Mouse (Mus musculus): ENCODE measurements around the gene Mthfd1l. TPM values are rescaled to one million over a fixed set of nuclear protein-coding genes. Genes with fewer than 3 reads are reported as not detected.
A peak's percentile ranks its signal among the peaks of the same experiment; 100 is the strongest.

The Mthfd1l gene
- polyA plus RNA-seq, 1 experiment from 2014 or later = 18.5 TPM

DNA sequence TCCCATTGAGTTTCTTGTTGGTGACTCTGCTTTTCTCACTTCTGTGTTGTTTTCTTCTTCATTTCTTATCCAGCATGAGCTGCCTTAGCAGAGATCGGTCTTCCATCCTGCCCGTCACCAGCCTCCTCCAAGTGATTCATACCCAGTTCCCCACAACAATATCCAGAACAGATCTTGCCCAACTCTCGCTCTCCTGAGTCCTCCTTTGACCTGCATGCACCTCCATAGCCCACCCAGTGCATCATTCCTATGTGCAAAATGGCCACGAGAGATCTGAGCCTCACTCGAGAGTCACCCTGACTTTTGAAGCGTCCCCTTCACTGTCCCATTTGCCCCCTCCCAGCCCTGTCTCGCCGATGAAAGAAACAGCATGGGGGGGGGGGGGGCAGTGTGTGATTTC is 120.1 kb downstream of the Mthfd1l start:
- Histone ChIP-seq H3K9ac (ENCODE audit: low read depth, low read length) (no peak overlapping the region), H3K36me3 (ENCODE audit: control insufficient read depth, insufficient read depth) (peaks cover 5% of the 10 kb centered on the region; the same call in 1 of the 2 replicates), H3K9me3 (replicated peaks; ENCODE audit: control insufficient read depth, low read length) (no peaks in the 10 kb centered on the region), H3K4me1 (ENCODE audit: control insufficient read depth, low read depth, low read length) (no peaks in the 10 kb centered on the region), H3K27ac (ENCODE audit: low read length) (no peak overlapping the region), H3K4me2 (ENCODE audit: low read depth, low read length) (no peak overlapping the region), H3K4me3 (ENCODE audit: low read depth, low read length) (no peak overlapping the region), H3K27me3 (ENCODE audit: control insufficient read depth, insufficient read depth, low read depth, low read length) (no peaks in the 10 kb centered on the region)
- ATAC-seq (ENCODE audit: low read depth) = no peak
- 84% methylated on average over 8 of the region's 8 CpGs for WGBS (ENCODE audit: insufficient replicate concordance)

DNA sequence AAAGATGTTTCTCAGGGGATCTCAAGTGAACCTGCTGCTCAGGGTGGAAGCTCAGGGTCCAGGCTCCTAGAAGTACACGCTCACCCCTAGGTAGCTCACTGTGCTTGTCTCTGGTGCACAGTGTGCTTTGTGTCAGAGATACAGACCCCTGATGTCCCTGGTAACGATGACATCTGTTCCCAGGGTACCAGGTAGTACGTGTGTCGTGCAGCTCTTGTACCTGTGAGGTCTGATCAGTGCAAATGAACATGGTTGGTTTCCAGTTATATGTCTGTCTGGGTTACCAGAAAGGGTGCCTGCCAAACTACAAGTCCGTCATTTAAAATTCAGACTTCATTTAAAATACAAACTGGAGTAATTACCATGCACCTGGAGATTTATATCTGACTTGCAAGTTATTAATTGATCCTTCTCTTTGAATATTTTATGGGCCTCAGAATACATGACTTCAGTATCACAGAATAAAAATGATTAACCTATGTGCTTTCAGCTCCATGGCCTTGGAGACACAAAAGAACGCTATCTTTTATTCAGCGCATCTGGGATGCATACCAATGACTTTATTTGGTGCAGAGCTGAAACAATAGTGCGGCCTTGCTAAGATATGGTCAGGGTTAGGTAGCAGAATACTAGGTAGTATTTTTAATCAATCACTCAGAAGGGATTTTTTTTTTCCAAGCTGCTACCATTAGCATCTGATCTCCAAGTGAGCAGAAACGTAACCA is 121.3 kb downstream of the Mthfd1l start:
- WGBS (ENCODE audit: insufficient replicate concordance) = 87% methylated on average over 9 of the region's 9 CpGs
- no peak for ATAC-seq (ENCODE audit: low read depth)
- no peak overlapping the region for H3K27ac ChIP-seq (ENCODE audit: low read length)
- H3K4me3 ChIP-seq (ENCODE audit: low read depth, low read length) = no peak overlapping the region
- H3K9me3 ChIP-seq (replicated peaks; ENCODE audit: control insufficient read depth, low read length) = no peaks in the 10 kb centered on the region
- no peak overlapping the region for H3K4me2 ChIP-seq (ENCODE audit: low read depth, low read length)
- H3K4me1 ChIP-seq (ENCODE audit: control insufficient read depth, low read depth, low read length) = no peaks in the 10 kb centered on the region
- no peaks in the 10 kb centered on the region; the same call in 1 of the 2 replicates for H3K36me3 ChIP-seq (ENCODE audit: control insufficient read depth, insufficient read depth)
- no peaks in the 10 kb centered on the region for H3K27me3 ChIP-seq (ENCODE audit: control insufficient read depth, insufficient read depth, low read depth, low read length)
- H3K9ac ChIP-seq (ENCODE audit: low read depth, low read length) = no peak overlapping the region

DNA sequence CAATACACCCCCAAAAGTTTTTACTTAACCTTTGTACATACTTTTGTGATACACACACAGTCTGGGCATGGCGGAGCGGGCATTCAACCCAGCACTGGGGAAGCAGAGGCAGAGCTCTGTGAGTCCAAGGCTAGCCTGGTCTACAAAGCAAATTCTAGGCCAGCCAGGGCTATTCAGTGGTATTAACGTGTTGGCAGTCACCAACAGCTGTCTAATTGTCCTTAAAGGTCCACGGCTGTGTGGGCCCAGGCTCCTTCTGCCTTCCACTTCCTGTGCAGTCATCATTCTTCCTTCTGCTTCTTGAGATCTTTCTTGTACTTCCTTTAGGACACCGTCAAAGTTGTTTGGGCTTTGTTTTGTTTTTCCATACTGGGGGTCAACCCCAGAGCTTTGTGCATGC is 123.2 kb downstream of the Mthfd1l start:
- no peak overlapping the region for H3K4me2 ChIP-seq (ENCODE audit: low read depth, low read length)
- H3K27ac ChIP-seq (ENCODE audit: low read length) = no peak overlapping the region
- H3K4me1 ChIP-seq (ENCODE audit: control insufficient read depth, low read depth, low read length) = no peaks in the 10 kb centered on the region
- no peak overlapping the region for H3K9ac ChIP-seq (ENCODE audit: low read depth, low read length)
- H3K4me3 ChIP-seq (ENCODE audit: low read depth, low read length) = no peak overlapping the region
- no peaks in the 10 kb centered on the region for H3K27me3 ChIP-seq (ENCODE audit: control insufficient read depth, insufficient read depth, low read depth, low read length)
- H3K36me3 ChIP-seq (ENCODE audit: control insufficient read depth, insufficient read depth) = no peaks in the 10 kb centered on the region; the same call in 1 of the 2 replicates
- H3K9me3 ChIP-seq (replicated peaks; ENCODE audit: control insufficient read depth, low read length) = no peaks in the 10 kb centered on the region
- 49% methylated on average over 5 of the region's 5 CpGs for WGBS (ENCODE audit: insufficient replicate concordance)
- no peak for ATAC-seq (ENCODE audit: low read depth)

DNA sequence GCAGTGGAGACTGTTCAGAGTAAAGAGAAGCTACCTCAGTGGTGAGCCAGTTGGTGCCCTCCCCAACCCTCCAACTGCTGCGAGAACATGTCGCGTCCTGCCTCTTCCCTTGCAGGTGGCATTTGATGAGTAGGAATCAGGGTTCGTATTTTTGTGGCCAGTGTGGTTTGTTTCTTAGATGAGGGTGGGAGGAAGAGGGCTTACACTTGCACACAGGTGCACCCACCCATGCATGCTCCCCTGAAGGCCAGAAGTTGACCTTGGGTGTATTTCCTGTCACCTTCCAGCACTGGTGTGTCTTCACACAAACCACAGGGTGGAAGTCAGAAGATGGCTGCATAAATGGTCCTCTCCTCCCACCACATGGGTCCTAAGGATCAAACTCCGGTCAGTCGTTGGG is 127.1 kb downstream of the Mthfd1l start:
- Histone ChIP-seq H3K27me3 (ENCODE audit: control insufficient read depth, insufficient read depth, low read depth, low read length) (no peaks in the 10 kb centered on the region), H3K9me3 (replicated peaks; ENCODE audit: control insufficient read depth, low read length) (no peaks in the 10 kb centered on the region), H3K27ac (ENCODE audit: low read length) (no peak overlapping the region), H3K4me3 (ENCODE audit: low read depth, low read length) (no peak overlapping the region), H3K9ac (ENCODE audit: low read depth, low read length) (no peak overlapping the region), H3K36me3 (ENCODE audit: control insufficient read depth, insufficient read depth) (peaks cover 5% of the 10 kb centered on the region), H3K4me2 (ENCODE audit: low read depth, low read length) (no peak overlapping the region), H3K4me1 (ENCODE audit: control insufficient read depth, low read depth, low read length) (no peaks in the 10 kb centered on the region)
- 72% methylated on average over 6 of the region's 6 CpGs for WGBS (ENCODE audit: insufficient replicate concordance)
- ATAC-seq (ENCODE audit: low read depth) = no peak; the same call in 1 of the 2 replicates

DNA sequence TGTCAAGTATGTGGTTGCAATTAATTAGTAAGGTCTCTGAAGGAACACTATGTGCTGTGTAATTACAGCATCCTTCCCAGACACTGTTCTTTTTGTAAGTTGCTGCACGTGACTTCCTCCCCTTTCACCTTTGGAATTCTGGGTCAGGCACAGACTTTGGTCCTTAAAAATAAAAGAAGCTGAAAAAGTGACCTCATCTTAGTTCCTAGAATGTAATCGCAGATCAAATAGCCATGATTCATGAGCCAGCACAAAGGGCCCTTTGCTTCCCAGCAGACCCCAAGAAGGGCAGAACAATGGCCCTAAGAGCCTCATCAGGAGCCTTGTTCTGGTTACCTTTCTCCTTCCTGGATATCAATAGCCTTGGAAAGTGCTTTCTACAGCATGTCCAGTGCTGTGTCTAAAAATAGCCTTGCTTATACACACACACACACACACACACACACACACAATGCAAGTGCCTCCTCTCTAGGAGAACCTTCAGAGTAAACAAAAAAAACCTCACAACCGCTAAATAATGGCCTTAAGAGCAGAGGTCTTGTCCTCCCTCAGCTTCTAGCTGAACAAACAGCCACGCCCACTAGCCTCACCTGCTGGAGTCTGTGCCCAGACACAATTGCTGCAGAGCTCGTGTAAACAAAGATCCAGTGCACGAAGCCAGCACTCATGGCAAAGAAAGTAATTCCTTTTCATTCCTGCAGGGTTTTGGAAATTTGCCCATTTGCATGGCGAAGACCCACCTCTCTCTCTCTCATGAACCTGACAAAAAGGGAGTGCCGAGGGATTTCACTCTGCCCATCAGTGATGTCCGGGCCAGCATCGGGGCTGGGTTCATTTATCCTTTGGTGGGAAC is 133.0 kb downstream of the Mthfd1l start:
- Histone ChIP-seq H3K4me1 (ENCODE audit: control insufficient read depth, low read depth, low read length) (no peaks in the 10 kb centered on the region; the same call in 1 of the 2 replicates), H3K4me2 (ENCODE audit: low read depth, low read length) (no peak overlapping the region), H3K9ac (ENCODE audit: low read depth, low read length) (no peak overlapping the region), H3K9me3 (replicated peaks; ENCODE audit: control insufficient read depth, low read length) (no peaks in the 10 kb centered on the region), H3K36me3 (ENCODE audit: control insufficient read depth, insufficient read depth) (peaks cover 10% of the 10 kb centered on the region), H3K4me3 (ENCODE audit: low read depth, low read length) (no peak overlapping the region), H3K27me3 (ENCODE audit: control insufficient read depth, insufficient read depth, low read depth, low read length) (no peaks in the 10 kb centered on the region), H3K27ac (ENCODE audit: low read length) (peak overlapping the region; percentile 30; the same call in 1 of the 2 replicates)
- WGBS (ENCODE audit: insufficient replicate concordance) = 68% methylated on average over 10 of the region's 10 CpGs
- ATAC-seq (ENCODE audit: low read depth) = 0 out of 2 replicates have a peak, but pooled peaks have one; percentile 17

DNA sequence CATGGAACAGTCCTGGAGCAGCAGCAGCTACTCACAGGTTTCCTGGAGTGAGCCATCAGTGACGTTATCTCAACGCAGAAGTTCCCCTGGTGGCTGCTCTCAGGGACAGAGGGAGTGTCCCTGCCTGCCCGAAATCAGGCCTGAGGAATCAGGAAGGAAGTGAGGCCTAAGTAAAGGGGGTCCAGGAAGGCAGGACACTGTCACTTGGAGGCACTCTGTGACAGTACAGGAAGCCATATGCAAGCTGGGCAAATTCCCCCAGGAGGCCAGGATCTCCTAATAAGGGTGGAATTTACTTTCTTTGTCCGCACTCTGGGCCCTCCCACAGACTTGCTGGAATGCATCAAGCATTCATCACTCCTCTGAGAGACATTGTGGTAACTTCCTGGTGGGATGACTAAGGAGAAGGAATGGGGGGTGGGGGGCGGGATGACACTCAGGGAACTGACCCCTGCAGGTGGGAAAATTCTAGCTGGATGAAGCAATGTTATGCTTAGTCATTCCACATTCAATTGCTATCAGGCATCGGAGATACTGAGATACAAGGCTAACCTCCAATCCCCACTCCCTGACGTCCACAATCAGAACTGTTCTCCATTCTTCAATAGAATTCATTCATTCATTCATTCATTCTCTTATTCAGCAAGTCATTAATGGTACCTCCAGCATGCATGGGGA is 134.9 kb downstream of the Mthfd1l start:
- peaks cover 2% of the 10 kb centered on the region for H3K4me1 ChIP-seq (ENCODE audit: control insufficient read depth, low read depth, low read length)
- no peaks in the 10 kb centered on the region for H3K9me3 ChIP-seq (replicated peaks; ENCODE audit: control insufficient read depth, low read length)
- H3K4me2 ChIP-seq (ENCODE audit: low read depth, low read length) = no peak overlapping the region
- WGBS (ENCODE audit: insufficient replicate concordance) = 40% methylated on average over 7 of the region's 7 CpGs
- 0 out of 2 replicates have a peak overlapping the region, but pooled peaks have one; percentile 7 for H3K27ac ChIP-seq (ENCODE audit: low read length)
- peaks cover 10% of the 10 kb centered on the region for H3K36me3 ChIP-seq (ENCODE audit: control insufficient read depth, insufficient read depth)
- H3K9ac ChIP-seq (ENCODE audit: low read depth, low read length) = no peak overlapping the region
- no peak overlapping the region for H3K4me3 ChIP-seq (ENCODE audit: low read depth, low read length)
- H3K27me3 ChIP-seq (ENCODE audit: control insufficient read depth, insufficient read depth, low read depth, low read length) = no peaks in the 10 kb centered on the region
- ATAC-seq (ENCODE audit: low read depth) = peak; percentile 66

DNA sequence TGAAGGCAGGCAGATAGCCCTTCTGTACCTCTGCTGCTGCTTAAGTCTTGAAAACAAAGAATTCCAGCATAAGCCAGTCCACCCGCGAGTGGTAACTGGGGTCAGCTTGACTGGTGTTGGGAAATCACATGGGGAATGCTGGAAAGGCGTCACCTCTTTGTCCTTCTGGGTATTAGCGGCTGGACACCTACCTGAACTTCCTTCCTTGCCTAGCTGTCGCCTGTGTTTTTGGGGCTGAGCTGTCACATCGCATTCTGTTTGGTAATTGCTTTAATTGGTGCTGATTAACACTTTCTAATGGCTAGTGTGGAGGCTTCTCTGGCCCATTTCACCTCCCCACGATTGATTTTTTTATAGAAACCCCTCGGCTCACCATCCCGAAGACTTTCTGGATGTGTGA is 135.5 kb downstream of the Mthfd1l start:
- Histone ChIP-seq H3K4me2 (ENCODE audit: low read depth, low read length) (no peak overlapping the region), H3K4me3 (ENCODE audit: low read depth, low read length) (no peak overlapping the region), H3K4me1 (ENCODE audit: control insufficient read depth, low read depth, low read length) (peaks cover 2% of the 10 kb centered on the region), H3K9me3 (replicated peaks; ENCODE audit: control insufficient read depth, low read length) (no peaks in the 10 kb centered on the region), H3K27ac (ENCODE audit: low read length) (no peak overlapping the region), H3K27me3 (ENCODE audit: control insufficient read depth, insufficient read depth, low read depth, low read length) (no peaks in the 10 kb centered on the region), H3K36me3 (ENCODE audit: control insufficient read depth, insufficient read depth) (peaks cover 7% of the 10 kb centered on the region), H3K9ac (ENCODE audit: low read depth, low read length) (no peak overlapping the region)
- no peak for ATAC-seq (ENCODE audit: low read depth)
- 76% methylated on average over 9 of the region's 9 CpGs for WGBS (ENCODE audit: insufficient replicate concordance)

DNA sequence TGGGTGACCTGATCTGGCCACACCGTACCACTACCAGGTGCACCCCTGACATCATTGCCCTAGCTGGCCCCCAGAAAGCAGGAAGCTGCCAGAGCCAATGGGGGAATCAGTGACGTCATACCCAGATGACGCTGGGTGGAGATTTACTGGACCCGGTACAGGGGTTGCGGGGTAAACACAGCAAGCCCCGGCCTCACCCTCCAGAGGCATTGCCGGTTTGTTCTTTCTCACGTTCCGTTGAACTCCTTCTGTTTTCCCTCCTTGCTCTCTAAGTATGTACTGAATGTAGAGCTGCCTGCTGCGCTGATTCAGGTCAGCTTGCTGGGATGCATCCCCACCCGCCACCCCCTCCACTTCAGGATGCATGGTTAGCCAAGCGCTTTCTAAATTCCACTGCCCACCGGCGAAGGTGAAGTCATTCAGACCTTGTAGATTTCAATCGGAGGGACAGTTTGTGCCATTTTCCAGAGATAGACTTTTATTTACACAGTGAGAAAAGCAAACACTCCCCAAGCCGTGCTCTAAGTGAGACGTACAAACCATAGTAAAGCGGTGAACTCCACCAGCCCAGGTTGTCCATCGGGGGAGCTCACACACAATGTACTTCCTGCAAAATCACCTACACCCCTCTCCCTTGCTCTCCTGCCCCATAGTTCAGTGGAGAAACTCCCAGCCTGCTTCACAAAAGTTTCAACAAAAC is 138.3 kb downstream of the Mthfd1l start:
- no peak overlapping the region for H3K9ac ChIP-seq (ENCODE audit: low read depth, low read length)
- no peaks in the 10 kb centered on the region for H3K9me3 ChIP-seq (replicated peaks; ENCODE audit: control insufficient read depth, low read length)
- ATAC-seq (ENCODE audit: low read depth) = peak; percentile 53
- H3K4me3 ChIP-seq (ENCODE audit: low read depth, low read length) = no peak overlapping the region
- H3K36me3 ChIP-seq (ENCODE audit: control insufficient read depth, insufficient read depth) = peaks cover 5% of the 10 kb centered on the region; the same call in 1 of the 2 replicates
- 73% methylated on average over 19 of the region's 19 CpGs for WGBS (ENCODE audit: insufficient replicate concordance)
- H3K4me2 ChIP-seq (ENCODE audit: low read depth, low read length) = no peak overlapping the region; the same call in 1 of the 2 replicates
- H3K27ac ChIP-seq (ENCODE audit: low read length) = no peak overlapping the region
- peaks cover 2% of the 10 kb centered on the region for H3K4me1 ChIP-seq (ENCODE audit: control insufficient read depth, low read depth, low read length)
- no peaks in the 10 kb centered on the region for H3K27me3 ChIP-seq (ENCODE audit: control insufficient read depth, insufficient read depth, low read depth, low read length)
